Mouse (Mus musculus) Muller cell, postnatal 12 days (primary cell): ENCODE measurements around the gene Prpf18.

ENCODE experiments used
- DNase-seq: peaks from one replicate; pipeline ENCODE4 v3.0.0-alpha.2; 2015; ENCODE audit errors: inconsistent ontology term

The Prpf18 gene

GRCm38 (mm10) chr2:4575163-4575562 lies 76.8 kb downstream of the Prpf18 start:
- peak; percentile 69 for DNase-seq

- no peak for DNase-seq
These were observed 77.7 kb downstream of the Prpf18 start for GRCm38 (mm10) chr2:4574251-4574650.

- DNase-seq, result no peak
These were observed 78.5 kb downstream of the Prpf18 start for GRCm38 (mm10) chr2:4573386-4573785.

- no peak for DNase-seq
These were observed 79.2 kb downstream of the Prpf18 start for GRCm38 (mm10) chr2:4572498-4573263.
